Mouse (Mus musculus): Measurements from ENCODE around the gene Ndst2. TPM values are rescaled to one million over a fixed set of nuclear protein-coding genes. Genes with fewer than 3 reads are reported as not detected.

Ndst2 gene
- polyA plus RNA-seq (2015; fragmentation: Nextera tagmentation; extraction: Ambion mirVana), result 16.2 and 17.2 TPM in 2 replicates

- Histone ChIP-seq H3K9me3 (replicated peaks; ENCODE audit: control insufficient read depth, low read length) (no peaks in the 10 kb centered on the region), H3K27ac (ENCODE audit: low read length) (peak within 1 kb of the TSS; percentile 93), H3K4me3 (ENCODE audit: low read length) (peak within 1 kb of the TSS; percentile 88), H3K4me1 (ENCODE audit: control insufficient read depth, insufficient read depth, low read length) (peaks cover 29% of the 10 kb centered on the region), H3K27me3 (ENCODE audit: control insufficient read depth, insufficient read depth, low read length) (no peaks in the 10 kb centered on the region), H3K9ac (ENCODE audit: low read length) (peak within 1 kb of the TSS; percentile 95), H3K36me3 (ENCODE audit: control insufficient read depth, insufficient read depth) (peaks cover 41% of the 10 kb centered on the region), H3K4me2 (ENCODE audit: low read depth, low read length) (peak within 1 kb of the TSS; percentile 92)
- WGBS, result under 1% methylated on average over 73 of the region's 81 CpGs
- ATAC-seq (replicated peaks; ENCODE audit: extremely low read depth, insufficient read depth, low FRiP score), result peak; percentile 97
Observed at GRCm38 (mm10) chr14:20733952-20734774, at the start of gene Ndst2. Gene Ndst2, minus strand, starts transcription at chr14:20734562.

- Histone ChIP-seq H3K9ac (ENCODE audit: low read length) (no peak overlapping the region), H3K9me3 (replicated peaks; ENCODE audit: control insufficient read depth, low read length) (no peaks in the 10 kb centered on the region), H3K27me3 (ENCODE audit: control insufficient read depth, insufficient read depth, low read length) (no peaks in the 10 kb centered on the region), H3K36me3 (ENCODE audit: control insufficient read depth, insufficient read depth) (peaks cover 38% of the 10 kb centered on the region), H3K27ac (ENCODE audit: low read length) (no peak overlapping the region), H3K4me2 (ENCODE audit: low read depth, low read length) (no peak overlapping the region), H3K4me3 (ENCODE audit: low read length) (no peak overlapping the region), H3K4me1 (ENCODE audit: control insufficient read depth, insufficient read depth, low read length) (peaks cover 40% of the 10 kb centered on the region)
- WGBS, result 93% methylated on average over 6 of the region's 6 CpGs
- no peak for ATAC-seq (replicated peaks; ENCODE audit: extremely low read depth, insufficient read depth, low FRiP score)
Observed at GRCm38 (mm10) chr14:20783526-20783925, 49.2 kb upstream of the Ndst2 start.

GRCm38 (mm10) chr14:20782860-20783259 is 48.5 kb upstream of the Ndst2 start:
- peaks cover 40% of the 10 kb centered on the region for H3K4me1 ChIP-seq (ENCODE audit: control insufficient read depth, insufficient read depth, low read length)
- peaks cover 41% of the 10 kb centered on the region for H3K36me3 ChIP-seq (ENCODE audit: control insufficient read depth, insufficient read depth)
- no peak for ATAC-seq (replicated peaks; ENCODE audit: extremely low read depth, insufficient read depth, low FRiP score)

GRCm38 (mm10) chr14:20780217-20780616 is 45.9 kb upstream of the Ndst2 start:
- Histone ChIP-seq H3K9ac (ENCODE audit: low read length) (no peak overlapping the region), H3K4me3 (ENCODE audit: low read length) (no peak overlapping the region), H3K27ac (ENCODE audit: low read length) (no peak overlapping the region), H3K9me3 (replicated peaks; ENCODE audit: control insufficient read depth, low read length) (no peaks in the 10 kb centered on the region), H3K4me2 (ENCODE audit: low read depth, low read length) (no peak overlapping the region), H3K36me3 (ENCODE audit: control insufficient read depth, insufficient read depth) (peaks cover 46% of the 10 kb centered on the region), H3K4me1 (ENCODE audit: control insufficient read depth, insufficient read depth, low read length) (peaks cover 26% of the 10 kb centered on the region), H3K27me3 (ENCODE audit: control insufficient read depth, insufficient read depth, low read length) (no peaks in the 10 kb centered on the region)
- WGBS, result 82% methylated on average over 8 of the region's 8 CpGs
- no peak for ATAC-seq (replicated peaks; ENCODE audit: extremely low read depth, insufficient read depth, low FRiP score)

More at GRCm38 (mm10) chr14:20782860-20783259, 48.5 kb upstream of the Ndst2 start:
- Histone ChIP-seq H3K4me3 (ENCODE audit: low read length) (no peak overlapping the region), H3K27me3 (ENCODE audit: control insufficient read depth, insufficient read depth, low read length) (no peaks in the 10 kb centered on the region), H3K27ac (ENCODE audit: low read length) (no peak overlapping the region; the same call in 1 of the 2 replicates), H3K4me2 (ENCODE audit: low read depth, low read length) (no peak overlapping the region), H3K9ac (ENCODE audit: low read length) (no peak overlapping the region), H3K9me3 (replicated peaks; ENCODE audit: control insufficient read depth, low read length) (no peaks in the 10 kb centered on the region)
- 65% methylated on average over 7 of the region's 7 CpGs for WGBS

GRCm38 (mm10) chr14:20778496-20778895 is 44.1 kb upstream of the Ndst2 start:
- WGBS, result 87% methylated on average over 8 of the region's 8 CpGs
- no peak overlapping the region for H3K4me2 ChIP-seq (ENCODE audit: low read depth, low read length)
- H3K9me3 ChIP-seq (replicated peaks; ENCODE audit: control insufficient read depth, low read length), result no peaks in the 10 kb centered on the region
- no peak for ATAC-seq (replicated peaks; ENCODE audit: extremely low read depth, insufficient read depth, low FRiP score)
- no peak overlapping the region for H3K9ac ChIP-seq (ENCODE audit: low read length)
- H3K4me3 ChIP-seq (ENCODE audit: low read length), result no peak overlapping the region
- no peaks in the 10 kb centered on the region for H3K27me3 ChIP-seq (ENCODE audit: control insufficient read depth, insufficient read depth, low read length)
- peaks cover 31% of the 10 kb centered on the region for H3K4me1 ChIP-seq (ENCODE audit: control insufficient read depth, insufficient read depth, low read length)
- peaks cover 38% of the 10 kb centered on the region for H3K36me3 ChIP-seq (ENCODE audit: control insufficient read depth, insufficient read depth)
- H3K27ac ChIP-seq (ENCODE audit: low read length), result 0 out of 2 replicates have a peak overlapping the region, but pooled peaks have one; percentile 4

GRCm38 (mm10) chr14:20775661-20776060 is 41.3 kb upstream of the Ndst2 start:
- Histone ChIP-seq H3K4me2 (ENCODE audit: low read depth, low read length) (no peak overlapping the region), H3K9ac (ENCODE audit: low read length) (no peak overlapping the region), H3K9me3 (replicated peaks; ENCODE audit: control insufficient read depth, low read length) (no peaks in the 10 kb centered on the region), H3K4me1 (ENCODE audit: control insufficient read depth, insufficient read depth, low read length) (peaks cover 42% of the 10 kb centered on the region), H3K27ac (ENCODE audit: low read length) (peak overlapping the region; percentile 57), H3K36me3 (ENCODE audit: control insufficient read depth, insufficient read depth) (peaks cover 29% of the 10 kb centered on the region), H3K27me3 (ENCODE audit: control insufficient read depth, insufficient read depth, low read length) (no peaks in the 10 kb centered on the region), H3K4me3 (ENCODE audit: low read length) (no peak overlapping the region)
- peak; percentile 38; the same call in 1 of the 2 replicates for ATAC-seq (replicated peaks; ENCODE audit: extremely low read depth, insufficient read depth, low FRiP score)
- 41% methylated on average over 6 of the region's 6 CpGs for WGBS

- 0 out of 2 replicates have a peak overlapping the region, but pooled peaks have one; percentile 49 for H3K9ac ChIP-seq (ENCODE audit: low read length)
- peak overlapping the region; percentile 77 for H3K27ac ChIP-seq (ENCODE audit: low read length)
- H3K4me2 ChIP-seq (ENCODE audit: low read depth, low read length), result no peak overlapping the region
- no peak overlapping the region for H3K4me3 ChIP-seq (ENCODE audit: low read length)
- WGBS, result 65% methylated on average over 3 of the region's 3 CpGs
- no peaks in the 10 kb centered on the region for H3K9me3 ChIP-seq (replicated peaks; ENCODE audit: control insufficient read depth, low read length)
- peaks cover 45% of the 10 kb centered on the region for H3K4me1 ChIP-seq (ENCODE audit: control insufficient read depth, insufficient read depth, low read length)
- ATAC-seq (replicated peaks; ENCODE audit: extremely low read depth, insufficient read depth, low FRiP score), result no peak
- H3K36me3 ChIP-seq (ENCODE audit: control insufficient read depth, insufficient read depth), result peaks cover 16% of the 10 kb centered on the region
- no peaks in the 10 kb centered on the region for H3K27me3 ChIP-seq (ENCODE audit: control insufficient read depth, insufficient read depth, low read length)
Observed at GRCm38 (mm10) chr14:20773410-20773809, 39.0 kb upstream of the Ndst2 start.

- Histone ChIP-seq H3K36me3 (ENCODE audit: control insufficient read depth, insufficient read depth) (peaks cover 14% of the 10 kb centered on the region), H3K4me1 (ENCODE audit: control insufficient read depth, insufficient read depth, low read length) (peaks cover 51% of the 10 kb centered on the region), H3K4me2 (ENCODE audit: low read depth, low read length) (no peak overlapping the region), H3K9ac (ENCODE audit: low read length) (peak overlapping the region; percentile 39; the same call in 1 of the 2 replicates), H3K9me3 (replicated peaks; ENCODE audit: control insufficient read depth, low read length) (no peaks in the 10 kb centered on the region), H3K4me3 (ENCODE audit: low read length) (no peak overlapping the region), H3K27ac (ENCODE audit: low read length) (peak overlapping the region; percentile 77), H3K27me3 (ENCODE audit: control insufficient read depth, insufficient read depth, low read length) (no peaks in the 10 kb centered on the region)
- WGBS, result 35% methylated on average over 6 of the region's 6 CpGs
- ATAC-seq (replicated peaks; ENCODE audit: extremely low read depth, insufficient read depth, low FRiP score), result no peak
Observed at GRCm38 (mm10) chr14:20772808-20773207, 38.4 kb upstream of the Ndst2 start.

- 88% methylated on average over 3 of the region's 3 CpGs for WGBS
- no peaks in the 10 kb centered on the region for H3K9me3 ChIP-seq (replicated peaks; ENCODE audit: control insufficient read depth, low read length)
- no peak overlapping the region for H3K9ac ChIP-seq (ENCODE audit: low read length)
- peaks cover 57% of the 10 kb centered on the region for H3K4me1 ChIP-seq (ENCODE audit: control insufficient read depth, insufficient read depth, low read length)
- H3K4me3 ChIP-seq (ENCODE audit: low read length), result no peak overlapping the region
- ATAC-seq (replicated peaks; ENCODE audit: extremely low read depth, insufficient read depth, low FRiP score), result no peak
- peaks cover 7% of the 10 kb centered on the region for H3K36me3 ChIP-seq (ENCODE audit: control insufficient read depth, insufficient read depth)
- H3K4me2 ChIP-seq (ENCODE audit: low read depth, low read length), result no peak overlapping the region
- H3K27ac ChIP-seq (ENCODE audit: low read length), result peak overlapping the region; percentile 77
- H3K27me3 ChIP-seq (ENCODE audit: control insufficient read depth, insufficient read depth, low read length), result no peaks in the 10 kb centered on the region
Observed at GRCm38 (mm10) chr14:20771941-20772340, 37.6 kb upstream of the Ndst2 start.

Measured in heart, embryonic 16.5 days (tissue).